Mouse (Mus musculus): ENCODE measurements around the gene Sppl3. TPM values are rescaled to one million over a fixed set of nuclear protein-coding genes. Genes with fewer than 3 reads are reported as not detected.

Gene Sppl3
- polyA plus RNA-seq, 1 experiment = 57.0 TPM

- no peaks in the 10 kb centered on the region for H3K36me3 ChIP-seq (ENCODE audit: control insufficient read depth, insufficient read depth, low read length)
- 64% methylated on average over 2 of the region's 2 CpGs for WGBS
- no peak for TF ChIP-seq CTCF (conservative IDR thresholded peaks at IDR 0.05; ENCODE audit: insufficient read depth, insufficient read length, low read depth, low read length)
- TF ChIP-seq POLR2A (IDR thresholded peaks at IDR 0.05; ENCODE audit: low read depth, low read length) = no peak
- no peaks in the 10 kb centered on the region for H3K27me3 ChIP-seq (replicated peaks; ENCODE audit: control insufficient read depth, insufficient read depth, low read length)
- no peak overlapping the region for H3K4me3 ChIP-seq (ENCODE audit: insufficient read depth, low read depth, low read length)
- H3K27ac ChIP-seq (ENCODE audit: insufficient read depth, low read depth, low read length) = no peak overlapping the region
- H3K4me1 ChIP-seq (ENCODE audit: control insufficient read depth, insufficient read depth, low read length) = peaks cover 18% of the 10 kb centered on the region; the same call in 1 of the 2 replicates
- DNase-seq = peak; percentile 67
Observed at GRCm38 (mm10) chr5:115032620-115033019, 21.7 kb downstream of the Sppl3 start.

- WGBS = 74% methylated on average over 1 of the region's 1 CpGs
- no peak for DNase-seq
- Histone ChIP-seq H3K4me1 (ENCODE audit: control insufficient read depth, insufficient read depth, low read length) (peaks cover 14% of the 10 kb centered on the region; the same call in 1 of the 2 replicates), H3K4me3 (ENCODE audit: insufficient read depth, low read depth, low read length) (no peak overlapping the region), H3K36me3 (ENCODE audit: control insufficient read depth, insufficient read depth, low read length) (no peaks in the 10 kb centered on the region), H3K27me3 (replicated peaks; ENCODE audit: control insufficient read depth, insufficient read depth, low read length) (no peaks in the 10 kb centered on the region), H3K27ac (ENCODE audit: insufficient read depth, low read depth, low read length) (no peak overlapping the region)
- TF ChIP-seq CTCF (conservative IDR thresholded peaks at IDR 0.05; ENCODE audit: insufficient read depth, insufficient read length, low read depth, low read length) = no peak
- no peak for TF ChIP-seq POLR2A (IDR thresholded peaks at IDR 0.05; ENCODE audit: low read depth, low read length)
Observed at GRCm38 (mm10) chr5:115035217-115035616, 24.3 kb downstream of the Sppl3 start.

GRCm38 (mm10) chr5:115037099-115037498, 26.2 kb downstream of the Sppl3 start:
- Histone ChIP-seq H3K4me3 (ENCODE audit: insufficient read depth, low read depth, low read length) (no peak overlapping the region), H3K36me3 (ENCODE audit: control insufficient read depth, insufficient read depth, low read length) (no peaks in the 10 kb centered on the region), H3K27me3 (replicated peaks; ENCODE audit: control insufficient read depth, insufficient read depth, low read length) (no peaks in the 10 kb centered on the region), H3K4me1 (ENCODE audit: control insufficient read depth, insufficient read depth, low read length) (peaks cover 14% of the 10 kb centered on the region; the same call in 1 of the 2 replicates), H3K27ac (ENCODE audit: insufficient read depth, low read depth, low read length) (no peak overlapping the region)
- DNase-seq = no peak
- 96% methylated on average over 2 of the region's 2 CpGs for WGBS
- TF ChIP-seq CTCF (conservative IDR thresholded peaks at IDR 0.05; ENCODE audit: insufficient read depth, insufficient read length, low read depth, low read length) (no peak), POLR2A (IDR thresholded peaks at IDR 0.05; ENCODE audit: low read depth, low read length) (no peak)

- Histone ChIP-seq H3K4me3 (ENCODE audit: insufficient read depth, low read depth, low read length) (no peak overlapping the region), H3K36me3 (ENCODE audit: control insufficient read depth, insufficient read depth, low read length) (no peaks in the 10 kb centered on the region), H3K4me1 (ENCODE audit: control insufficient read depth, insufficient read depth, low read length) (peaks cover 9% of the 10 kb centered on the region; the same call in 1 of the 2 replicates), H3K27me3 (replicated peaks; ENCODE audit: control insufficient read depth, insufficient read depth, low read length) (no peaks in the 10 kb centered on the region), H3K27ac (ENCODE audit: insufficient read depth, low read depth, low read length) (no peak overlapping the region)
- WGBS = 11% methylated on average over 4 of the region's 4 CpGs
- DNase-seq = peak; percentile 74
- TF ChIP-seq CTCF (conservative IDR thresholded peaks at IDR 0.05; ENCODE audit: insufficient read depth, insufficient read length, low read depth, low read length) (no peak), POLR2A (IDR thresholded peaks at IDR 0.05; ENCODE audit: low read depth, low read length) (no peak)
Observed at GRCm38 (mm10) chr5:115040756-115041155, 29.8 kb downstream of the Sppl3 start.

GRCm38 (mm10) chr5:115043626-115044025, 32.7 kb downstream of the Sppl3 start:
- no peak for DNase-seq
- TF ChIP-seq CTCF (conservative IDR thresholded peaks at IDR 0.05; ENCODE audit: insufficient read depth, insufficient read length, low read depth, low read length) (no peak), POLR2A (IDR thresholded peaks at IDR 0.05; ENCODE audit: low read depth, low read length) (no peak)
- H3K4me1 ChIP-seq (ENCODE audit: control insufficient read depth, insufficient read depth, low read length) = peaks cover 9% of the 10 kb centered on the region; the same call in 1 of the 2 replicates
- WGBS = 47% methylated on average over 4 of the region's 4 CpGs
- H3K36me3 ChIP-seq (ENCODE audit: control insufficient read depth, insufficient read depth, low read length) = no peaks in the 10 kb centered on the region
- no peak overlapping the region for H3K4me3 ChIP-seq (ENCODE audit: insufficient read depth, low read depth, low read length)
- H3K27me3 ChIP-seq (replicated peaks; ENCODE audit: control insufficient read depth, insufficient read depth, low read length) = no peaks in the 10 kb centered on the region
- H3K27ac ChIP-seq (ENCODE audit: insufficient read depth, low read depth, low read length) = no peak overlapping the region

GRCm38 (mm10) chr5:115045146-115045677, 34.3 kb downstream of the Sppl3 start:
- WGBS = 88% methylated on average over 2 of the region's 2 CpGs
- Histone ChIP-seq H3K27ac (ENCODE audit: insufficient read depth, low read depth, low read length) (no peak overlapping the region), H3K27me3 (replicated peaks; ENCODE audit: control insufficient read depth, insufficient read depth, low read length) (no peaks in the 10 kb centered on the region), H3K4me3 (ENCODE audit: insufficient read depth, low read depth, low read length) (no peak overlapping the region), H3K36me3 (ENCODE audit: control insufficient read depth, insufficient read depth, low read length) (no peaks in the 10 kb centered on the region), H3K4me1 (ENCODE audit: control insufficient read depth, insufficient read depth, low read length) (peaks cover 5% of the 10 kb centered on the region; the same call in 1 of the 2 replicates)
- no peak for DNase-seq
- TF ChIP-seq POLR2A (IDR thresholded peaks at IDR 0.05; ENCODE audit: low read depth, low read length) (no peak), CTCF (conservative IDR thresholded peaks at IDR 0.05; ENCODE audit: insufficient read depth, insufficient read length, low read depth, low read length) (no peak)

- no peaks in the 10 kb centered on the region for H3K36me3 ChIP-seq (ENCODE audit: control insufficient read depth, insufficient read depth, low read length)
- no peak overlapping the region for H3K4me3 ChIP-seq (ENCODE audit: insufficient read depth, low read depth, low read length)
- WGBS = 68% methylated on average over 6 of the region's 6 CpGs
- TF ChIP-seq POLR2A (IDR thresholded peaks at IDR 0.05; ENCODE audit: low read depth, low read length) (no peak), CTCF (conservative IDR thresholded peaks at IDR 0.05; ENCODE audit: insufficient read depth, insufficient read length, low read depth, low read length) (no peak)
- no peak overlapping the region for H3K27ac ChIP-seq (ENCODE audit: insufficient read depth, low read depth, low read length)
- no peaks in the 10 kb centered on the region for H3K27me3 ChIP-seq (replicated peaks; ENCODE audit: control insufficient read depth, insufficient read depth, low read length)
- H3K4me1 ChIP-seq (ENCODE audit: control insufficient read depth, insufficient read depth, low read length) = peaks cover 19% of the 10 kb centered on the region; the same call in 1 of the 2 replicates
- no peak for DNase-seq
Observed at GRCm38 (mm10) chr5:115049692-115050091, 38.8 kb downstream of the Sppl3 start.
